Mouse (Mus musculus) cerebellum, adult 2 months (tissue): ENCODE results near the gene Pla2g12a. TPM values are rescaled to one million over a fixed set of nuclear protein-coding genes. Genes with fewer than 3 reads are reported as not detected.

Experiments
- DNase-seq, 2 experiments: peaks; one replicate each; pipeline ENCODE4 v3.0.0; 2021
- H3K27ac ChIP-seq: fragments of 200-500 bp; 2 replicates; pipeline ENCODE4 v1.5.1; 2012; ENCODE audit warnings: low read length, control low read depth, inconsistent platforms; ENCODE audit not compliant: insufficient read depth
- H3K27me3 ChIP-seq: fragments of 200-500 bp; 2 replicates; pipeline ENCODE4 v1.6.1; 2012; ENCODE audit warnings: inconsistent platforms, mild to moderate bottlenecking, low read length, moderate library complexity; ENCODE audit not compliant: control insufficient read depth, insufficient read depth
- H3K4me1 ChIP-seq: fragments of 200-500 bp; 2 replicates; pipeline ENCODE4 v1.6.1; 2011; ENCODE audit warnings: low read length; ENCODE audit not compliant: control insufficient read depth, insufficient read depth
- H3K4me3 ChIP-seq: fragments of 200-500 bp; replicated peaks from 2 replicates; pipeline ENCODE3; 2011; ENCODE audit warnings: mild to moderate bottlenecking, low read depth, low read length, control low read depth; ENCODE audit not compliant: insufficient read depth
- CTCF ChIP-seq: fragments of 200-500 bp; IDR thresholded peaks from 2 replicates; pipeline ENCODE4 v1.5.1; 2011; ENCODE audit warnings: low read depth, mild to moderate bottlenecking, control low read depth, low read length, moderate library complexity, borderline replicate concordance; ENCODE audit not compliant: insufficient read depth
- POLR2A ChIP-seq: fragments of 200-500 bp; IDR thresholded peaks from 2 replicates; pipeline ENCODE4 v1.6.1; 2011; ENCODE audit warnings: low read length, control low read depth, borderline replicate concordance; ENCODE audit not compliant: insufficient read depth
- WGBS: fragments of 180-500 bp; shearing (Covaris S2); methylation state at CpG from one replicate; pipeline ENCODE4 v1.1.7; 2018; 5-methylcytosine and 5-hydroxymethylcytosine counted together
- polyA plus RNA-seq: library from polyadenylated mRNA; depleted of rRNA; stranded (reverse); fragments of >200 nt; gene quantifications from 2 replicates; pipeline ENCODE4 v1.2.3, GENCODE M21; 2012

Pla2g12a gene
- polyA plus RNA-seq, 1 experiment = 32.3 TPM

- no peak for DNase-seq
- no peak overlapping the region for H3K4me3 ChIP-seq
- H3K4me1 ChIP-seq = no peaks in the 10 kb centered on the region
- TF ChIP-seq CTCF = no peak
- TF ChIP-seq POLR2A = no peak
- no peaks in the 10 kb centered on the region for H3K27me3 ChIP-seq
- no peak overlapping the region for H3K27ac ChIP-seq
- WGBS = 91% methylated on average over 9 of the region's 9 CpGs
Measured at GRCm38 (mm10) chr3:129885577-129885976, 7.2 kb downstream of the Pla2g12a start.

GRCm38 (mm10) chr3:129886430-129886829 lies 8.0 kb downstream of the Pla2g12a start:
- no peaks in the 10 kb centered on the region for H3K4me1 ChIP-seq
- no peak for DNase-seq
- TF ChIP-seq CTCF (no peak), POLR2A (no peak)
- no peak overlapping the region for H3K27ac ChIP-seq
- no peaks in the 10 kb centered on the region for H3K27me3 ChIP-seq
- WGBS = 87% methylated on average over 5 of the region's 5 CpGs
- H3K4me3 ChIP-seq = no peak overlapping the region

DNA sequence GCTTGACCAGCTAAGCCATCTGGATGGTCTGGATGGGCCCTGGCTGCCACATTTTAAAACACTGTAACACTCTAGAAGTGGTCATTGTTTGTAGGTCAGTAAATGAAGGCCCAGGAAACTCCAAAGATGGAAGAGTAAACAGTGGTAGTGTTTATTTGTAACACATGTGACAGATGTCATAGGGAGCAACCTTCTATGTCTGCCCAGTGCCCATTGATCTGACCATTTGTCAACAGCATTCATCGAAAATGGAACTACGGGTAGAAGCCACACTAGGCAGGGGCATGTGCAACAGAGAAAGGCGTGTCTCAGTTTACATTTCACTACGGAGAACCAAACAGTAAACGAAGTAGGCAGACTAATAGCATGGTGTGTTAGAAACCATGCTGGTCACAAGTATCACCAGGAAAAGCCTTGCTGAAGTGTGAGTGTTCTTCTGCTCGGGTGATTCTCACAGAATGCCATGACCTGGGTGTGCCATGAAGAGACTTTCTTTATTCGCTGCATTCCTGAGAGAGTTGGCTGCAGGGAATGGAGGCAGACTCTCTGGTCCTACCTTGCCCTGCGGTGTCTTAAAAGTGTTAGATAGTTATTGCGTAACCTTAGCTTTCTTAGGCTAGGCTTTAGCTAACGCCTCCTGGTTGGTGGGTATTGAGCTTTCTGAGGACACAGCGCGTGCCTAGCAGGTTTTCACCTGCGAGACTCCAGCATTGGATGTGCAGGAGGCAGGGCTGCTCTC lies 9.5 kb downstream of the Pla2g12a start:
- Histone ChIP-seq H3K4me3 (no peak overlapping the region), H3K4me1 (no peaks in the 10 kb centered on the region), H3K27me3 (no peaks in the 10 kb centered on the region), H3K27ac (no peak overlapping the region)
- no peak for DNase-seq
- TF ChIP-seq POLR2A (no peak), CTCF (no peak)
- WGBS = 89% methylated on average over 13 of the region's 13 CpGs

DNA sequence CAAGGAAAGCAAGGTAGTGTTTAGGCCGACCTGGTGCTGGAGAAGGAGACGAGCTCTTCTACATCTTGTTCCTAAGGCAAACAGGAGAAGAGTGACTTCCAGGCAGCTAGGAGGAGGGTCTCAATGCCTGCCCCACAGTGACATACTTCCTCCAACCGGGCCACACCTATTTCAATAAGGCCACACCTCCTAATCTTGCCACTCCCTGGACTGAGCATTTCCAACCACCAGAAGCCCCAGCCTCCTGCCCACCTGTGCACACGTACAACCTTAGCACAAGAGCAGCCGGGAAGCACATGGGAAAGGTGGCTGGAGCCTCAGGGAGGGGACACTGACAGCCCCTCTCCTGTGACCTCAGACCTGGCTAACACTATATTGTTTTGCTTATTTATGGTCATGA lies 13.6 kb downstream of the Pla2g12a start:
- Histone ChIP-seq H3K4me1 (no peaks in the 10 kb centered on the region), H3K27me3 (no peaks in the 10 kb centered on the region), H3K4me3 (no peak overlapping the region), H3K27ac (no peak overlapping the region)
- DNase-seq = no peak
- TF ChIP-seq POLR2A = no peak
- TF ChIP-seq CTCF = no peak
- WGBS = 80% methylated on average over 5 of the region's 5 CpGs

GRCm38 (mm10) chr3:129893143-129893542 lies 14.7 kb downstream of the Pla2g12a start:
- TF ChIP-seq POLR2A (no peak), CTCF (no peak)
- 95% methylated on average over 3 of the region's 3 CpGs for WGBS

DNA sequence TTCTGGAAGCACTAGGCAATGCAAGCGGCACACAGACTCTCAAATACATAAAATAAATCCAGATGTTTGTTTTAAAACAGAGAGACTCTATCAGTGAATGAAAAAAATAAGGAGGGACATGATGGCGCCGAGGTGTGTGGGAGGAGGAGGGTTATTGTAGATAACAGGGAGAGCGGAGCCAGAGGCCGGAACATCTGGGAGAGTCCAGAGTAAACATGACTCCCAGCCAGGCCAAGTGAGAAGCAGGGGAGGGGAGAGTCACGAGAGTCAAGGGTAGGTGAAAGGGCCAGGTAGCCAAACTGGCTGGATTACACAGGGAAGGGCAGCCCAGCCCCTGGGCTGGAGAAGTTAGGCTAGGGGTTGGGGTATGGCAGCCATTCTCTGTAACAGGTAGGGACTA lies 18.2 kb downstream of the Pla2g12a start:
- no peak for TF ChIP-seq CTCF
- no peak for TF ChIP-seq POLR2A
- Histone ChIP-seq H3K4me3 (no peak overlapping the region), H3K27ac (no peak overlapping the region), H3K27me3 (no peaks in the 10 kb centered on the region), H3K4me1 (no peaks in the 10 kb centered on the region)
- WGBS = 90% methylated on average over 6 of the region's 6 CpGs
- no peak for DNase-seq

More at GRCm38 (mm10) chr3:129893143-129893542, 14.7 kb downstream of the Pla2g12a start:
- Histone ChIP-seq H3K27ac (no peak overlapping the region), H3K4me3 (no peak overlapping the region), H3K27me3 (no peaks in the 10 kb centered on the region), H3K4me1 (no peaks in the 10 kb centered on the region)
- no peak for DNase-seq

- no peak for DNase-seq
- TF ChIP-seq CTCF (no peak), POLR2A (no peak)
- no peak overlapping the region for H3K27ac ChIP-seq
- WGBS = 77% methylated on average over 4 of the region's 4 CpGs
- H3K27me3 ChIP-seq = no peaks in the 10 kb centered on the region
- H3K4me1 ChIP-seq = no peaks in the 10 kb centered on the region
- no peak overlapping the region for H3K4me3 ChIP-seq
Measured at GRCm38 (mm10) chr3:129898886-129899285, 20.5 kb downstream of the Pla2g12a start.

- Histone ChIP-seq H3K4me1 (no peaks in the 10 kb centered on the region), H3K27me3 (no peaks in the 10 kb centered on the region), H3K4me3 (peak within 1 kb of the TSS; percentile 54), H3K27ac (no peak within 1 kb of the TSS)
- TF ChIP-seq CTCF (no peak), POLR2A (no peak)
- WGBS = under 1% methylated on average over 34 of the region's 34 CpGs
- DNase-seq = peak; percentile 51 to 52
Measured at GRCm38 (mm10) chr3:129901271-129901809, 22.9 kb downstream of the Pla2g12a start, which contains the start of gene Casp6. Gene Casp6 (plus strand): TSS chr3:129901425.
